Mouse (Mus musculus) CD4-positive naive resting alpha-beta T cell, adult 76 days (primary cell): ENCODE measurements around the gene Gm11756. TPM values are rescaled to one million over a fixed set of nuclear protein-coding genes. Genes with fewer than 3 reads are reported as not detected.

ENCODE experiments used
- total RNA-seq: library from RNA; stranded (reverse); gene quantifications from one replicate; pipeline ENCODE4 v1.2.4, GENCODE M21; 2023

The Gm11756 gene
- total RNA-seq, result not detected

DNA sequence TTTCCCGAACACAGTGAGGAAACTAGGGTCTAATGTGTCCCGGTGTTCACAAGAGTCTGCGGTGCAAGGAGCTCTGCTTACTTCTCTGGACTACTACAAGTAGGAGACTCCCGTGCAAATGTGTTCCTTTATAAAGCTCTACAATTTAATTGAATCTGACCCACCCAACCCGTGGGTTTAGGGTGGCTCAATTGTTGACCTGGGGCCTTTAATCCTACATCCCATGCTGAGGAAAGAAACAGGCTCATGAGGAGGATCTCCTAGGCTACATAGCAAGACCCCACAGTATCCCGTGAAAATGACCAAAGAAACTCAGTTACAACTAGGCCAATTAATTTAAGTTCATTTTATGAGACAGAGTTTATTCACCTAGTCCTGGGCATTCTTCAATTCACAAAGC, at the start of gene Gm11756:
Gene Gm11756, minus strand, starts transcription at position 101 of the 400 bp plus-strand sequence.

DNA sequence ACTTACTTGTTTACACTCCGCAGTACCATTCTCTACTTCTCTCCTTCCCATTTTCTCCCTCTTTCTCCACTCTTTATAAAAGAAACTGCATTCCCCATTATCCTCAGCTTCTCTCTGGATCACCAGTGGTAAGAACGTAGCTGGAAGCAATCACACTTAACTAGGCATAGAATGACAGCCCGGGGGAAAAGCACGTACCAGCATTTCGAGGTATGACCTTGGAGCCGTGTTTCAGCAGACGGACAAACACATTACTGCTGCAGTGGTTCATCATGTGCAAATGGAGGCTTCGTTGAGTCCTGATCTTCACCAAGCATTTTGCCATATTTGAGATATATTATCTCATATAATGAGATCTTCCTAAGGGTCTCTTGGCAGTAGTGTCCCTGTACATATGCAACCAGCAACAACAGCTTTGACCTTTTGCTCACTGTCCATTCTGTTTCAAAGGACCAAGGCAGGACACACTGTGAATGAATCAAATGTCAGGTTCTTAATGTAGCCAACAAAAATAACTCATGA, 29.9 kb upstream of the Gm11756 start, which contains the start of gene 2310002L09Rik:
Gene 2310002L09Rik, minus strand, starts transcription at position 472 of the 522 bp plus-strand sequence.

DNA sequence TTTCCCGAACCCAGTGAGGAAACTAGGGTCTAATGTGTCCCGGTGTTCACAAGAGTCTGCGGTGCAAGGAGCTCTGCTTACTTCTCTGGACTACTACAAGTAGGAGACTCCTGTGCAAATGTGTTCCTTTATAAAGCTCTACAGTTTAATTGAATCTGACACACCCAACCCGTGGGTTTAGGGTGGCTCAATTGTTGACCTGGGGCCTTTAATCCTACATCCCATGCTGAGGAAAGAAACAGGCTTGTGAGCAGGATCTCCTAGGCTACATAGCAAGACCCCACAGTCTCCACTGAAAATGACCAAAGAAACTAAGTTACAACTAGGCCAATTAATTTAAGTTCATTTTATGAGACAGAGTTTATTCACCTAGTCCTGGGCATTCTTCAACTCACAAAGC, 14.7 kb downstream of the Gm11756 start, which contains the start of gene Gm13871:
Gene Gm13871, minus strand, starts transcription at position 101 of the 400 bp plus-strand sequence.

GRCm38 (mm10) chr4:73891012-73891411, 29.5 kb downstream of the Gm11756 start, which contains the start of gene Gm11757:
Gene Gm11757 (minus strand): TSS chr4:73891112.

GRCm38 (mm10) chr4:73876166-73876565, 44.4 kb downstream of the Gm11756 start, which contains the start of gene Gm11758:
Gene Gm11758 (minus strand): TSS chr4:73876266.

Other genes starting within 250 kb of the Gm11756 start
- not detected for gene Gm428, start 237.2 kb downstream of the Gm11756 start, total RNA-seq
- gene Rasef, start 129.8 kb downstream of the Gm11756 start, total RNA-seq, result not detected
- not detected for gene Gm11758, start 44.5 kb downstream of the Gm11756 start, total RNA-seq
- not detected for gene Gm11757, start 29.6 kb downstream of the Gm11756 start, total RNA-seq
- gene Gm13871, start 14.8 kb downstream of the Gm11756 start, total RNA-seq, result not detected
- not detected for gene 2310002L09Rik, start 30.1 kb upstream of the Gm11756 start, total RNA-seq
- not detected for gene Frmd3, start 92.7 kb upstream of the Gm11756 start, total RNA-seq